Mouse (Mus musculus): ENCODE results near the gene Calr4. TPM values are rescaled to one million over a fixed set of nuclear protein-coding genes. Genes with fewer than 3 reads are reported as not detected.

Gene Calr4
- total RNA-seq (2014; rRNA removed) (0.57 and 0.77 TPM in 2 replicates), polyA plus RNA-seq (2015; fragmentation: Nextera tagmentation; extraction: Ambion mirVana) (0.41 and 0.80 TPM in 2 replicates)

- no peak for DNase-seq (ENCODE audit: low spot score)
- Histone ChIP-seq H3K27ac (ENCODE audit: low read depth, low read length) (no peak within 1 kb of the TSS), H3K9ac (replicated peaks; ENCODE audit: low read length, poor library complexity, severe bottlenecking) (no peak within 1 kb of the TSS), H3K27me3 (ENCODE audit: insufficient read depth, low read length) (no peaks in the 10 kb centered on the region), H3K9me3 (ENCODE audit: low read length) (no peaks in the 10 kb centered on the region), H3K4me2 (ENCODE audit: low read depth, low read length, poor library complexity, severe bottlenecking) (no peak within 1 kb of the TSS), H3K36me3 (ENCODE audit: insufficient read depth, low read length) (no peaks in the 10 kb centered on the region), H3K4me3 (ENCODE audit: low read depth, low read length) (no peak within 1 kb of the TSS), H3K4me1 (ENCODE audit: insufficient read depth, low read length) (no peaks in the 10 kb centered on the region)
- ATAC-seq (ENCODE audit: low FRiP score) = no peak
- WGBS = 84% methylated on average over 2 of the region's 2 CpGs
- no peak for TF ChIP-seq CTCF (IDR thresholded peaks at IDR 0.05)
Observed at GRCm38 (mm10) chr4:109234185-109234584, at the start of gene Calr4. Gene Calr4 (plus strand): TSS chr4:109234485.

GRCm38 (mm10) chr4:109185616-109186405 is 48.5 kb upstream of the Calr4 start:
- H3K36me3 ChIP-seq (ENCODE audit: insufficient read depth, low read length) = no peaks in the 10 kb centered on the region
- H3K4me2 ChIP-seq (ENCODE audit: low read depth, low read length, poor library complexity, severe bottlenecking) = no peak overlapping the region
- no peak for DNase-seq (ENCODE audit: low spot score)
- H3K27ac ChIP-seq (ENCODE audit: low read depth, low read length) = peak overlapping the region; percentile 6
- no peak overlapping the region for H3K4me3 ChIP-seq (ENCODE audit: low read depth, low read length)
- H3K9me3 ChIP-seq (ENCODE audit: low read length) = no peaks in the 10 kb centered on the region
- ATAC-seq (ENCODE audit: low FRiP score) = no peak
- no peaks in the 10 kb centered on the region for H3K4me1 ChIP-seq (ENCODE audit: insufficient read depth, low read length)
- no peak for TF ChIP-seq CTCF (IDR thresholded peaks at IDR 0.05)
- no peaks in the 10 kb centered on the region for H3K27me3 ChIP-seq (ENCODE audit: insufficient read depth, low read length)
- 61% methylated on average over 8 of the region's 8 CpGs for WGBS
- H3K9ac ChIP-seq (replicated peaks; ENCODE audit: low read length, poor library complexity, severe bottlenecking) = no peak overlapping the region

- WGBS = 58% methylated on average over 10 of the region's 10 CpGs
- H3K4me3 ChIP-seq (ENCODE audit: low read depth, low read length) = no peak overlapping the region
- no peaks in the 10 kb centered on the region for H3K27me3 ChIP-seq (ENCODE audit: insufficient read depth, low read length)
- peaks cover 5% of the 10 kb centered on the region; the same call in 1 of the 2 replicates for H3K4me1 ChIP-seq (ENCODE audit: insufficient read depth, low read length)
- no peaks in the 10 kb centered on the region for H3K36me3 ChIP-seq (ENCODE audit: insufficient read depth, low read length)
- ATAC-seq (ENCODE audit: low FRiP score) (no peak), DNase-seq (ENCODE audit: low spot score) (no peak)
- no peak for TF ChIP-seq CTCF (IDR thresholded peaks at IDR 0.05)
- no peak overlapping the region for H3K9ac ChIP-seq (replicated peaks; ENCODE audit: low read length, poor library complexity, severe bottlenecking)
- no peak overlapping the region for H3K4me2 ChIP-seq (ENCODE audit: low read depth, low read length, poor library complexity, severe bottlenecking)
- peak overlapping the region; percentile 47 for H3K27ac ChIP-seq (ENCODE audit: low read depth, low read length)
- no peaks in the 10 kb centered on the region for H3K9me3 ChIP-seq (ENCODE audit: low read length)
Observed at GRCm38 (mm10) chr4:109191598-109191997, 42.7 kb upstream of the Calr4 start.

GRCm38 (mm10) chr4:109193886-109194285 is 40.4 kb upstream of the Calr4 start:
- H3K27me3 ChIP-seq (ENCODE audit: insufficient read depth, low read length) = no peaks in the 10 kb centered on the region
- 78% methylated on average over 5 of the region's 5 CpGs for WGBS

GRCm38 (mm10) chr4:109195900-109196629 is 38.2 kb upstream of the Calr4 start:
- Histone ChIP-seq H3K4me2 (ENCODE audit: low read depth, low read length, poor library complexity, severe bottlenecking) (no peak overlapping the region), H3K27ac (ENCODE audit: low read depth, low read length) (no peak overlapping the region), H3K36me3 (ENCODE audit: insufficient read depth, low read length) (0 out of 2 replicates have a peak, but pooled peaks cover 4% of the 10 kb centered on the region), H3K9ac (replicated peaks; ENCODE audit: low read length, poor library complexity, severe bottlenecking) (no peak overlapping the region), H3K4me3 (ENCODE audit: low read depth, low read length) (no peak overlapping the region), H3K9me3 (ENCODE audit: low read length) (no peaks in the 10 kb centered on the region), H3K27me3 (ENCODE audit: insufficient read depth, low read length) (no peaks in the 10 kb centered on the region), H3K4me1 (ENCODE audit: insufficient read depth, low read length) (peaks cover 5% of the 10 kb centered on the region; the same call in 1 of the 2 replicates)
- no peak for TF ChIP-seq CTCF (IDR thresholded peaks at IDR 0.05)
- 89% methylated on average over 7 of the region's 7 CpGs for WGBS
- no peak for ATAC-seq (ENCODE audit: low FRiP score)
- no peak for DNase-seq (ENCODE audit: low spot score)

More at GRCm38 (mm10) chr4:109193886-109194285, 40.4 kb upstream of the Calr4 start:
- ATAC-seq (ENCODE audit: low FRiP score) (no peak), DNase-seq (ENCODE audit: low spot score) (no peak)
- peaks cover 5% of the 10 kb centered on the region; the same call in 1 of the 2 replicates for H3K4me1 ChIP-seq (ENCODE audit: insufficient read depth, low read length)
- H3K9me3 ChIP-seq (ENCODE audit: low read length) = no peaks in the 10 kb centered on the region
- H3K36me3 ChIP-seq (ENCODE audit: insufficient read depth, low read length) = 0 out of 2 replicates have a peak, but pooled peaks cover 4% of the 10 kb centered on the region
- H3K4me3 ChIP-seq (ENCODE audit: low read depth, low read length) = no peak overlapping the region
- no peak overlapping the region for H3K27ac ChIP-seq (ENCODE audit: low read depth, low read length)
- H3K9ac ChIP-seq (replicated peaks; ENCODE audit: low read length, poor library complexity, severe bottlenecking) = no peak overlapping the region
- no peak for TF ChIP-seq CTCF (IDR thresholded peaks at IDR 0.05)
- no peak overlapping the region for H3K4me2 ChIP-seq (ENCODE audit: low read depth, low read length, poor library complexity, severe bottlenecking)
